Mouse (Mus musculus): Measurements from ENCODE around the gene Palm2. TPM values are rescaled to one million over a fixed set of nuclear protein-coding genes. Genes with fewer than 3 reads are reported as not detected.

The Palm2 gene
- polyA plus RNA-seq, 1 experiment from 2014 or later = 8.6 TPM

DNA sequence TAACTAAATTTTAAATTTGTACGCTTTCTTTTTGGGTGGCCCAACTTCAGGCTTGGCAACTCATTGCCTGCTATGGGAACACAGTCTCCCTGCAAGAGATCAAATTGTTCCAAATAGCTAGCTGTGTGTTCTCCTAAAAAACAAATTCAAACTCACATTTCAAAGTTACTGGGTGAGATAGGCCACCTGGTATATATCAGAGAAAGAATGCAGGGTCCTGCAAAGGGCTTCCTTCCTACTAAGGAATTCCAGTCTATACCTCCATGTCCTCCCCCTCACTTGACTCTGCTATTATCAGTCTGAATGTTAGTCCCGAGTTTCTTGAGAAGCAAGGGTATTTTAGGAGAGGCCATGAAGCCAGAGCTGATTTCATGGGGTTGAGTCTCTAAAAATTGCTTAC lies 81.3 kb downstream of the Palm2 start:
- 50% methylated on average over 2 of the region's 2 CpGs for WGBS

GRCm38 (mm10) chr4:57523456-57523855 lies 89.4 kb downstream of the Palm2 start:
- no peak overlapping the region for H3K9ac ChIP-seq
- no peak overlapping the region for H3K4me3 ChIP-seq
- H3K4me1 ChIP-seq = no peaks in the 10 kb centered on the region
- H3K36me3 ChIP-seq = no peaks in the 10 kb centered on the region
- WGBS = 93% methylated on average over 15 of the region's 15 CpGs
- no peaks in the 10 kb centered on the region for H3K27me3 ChIP-seq
- H3K27ac ChIP-seq = no peak overlapping the region
- H3K9me3 ChIP-seq = no peaks in the 10 kb centered on the region
- no peak overlapping the region for H3K4me2 ChIP-seq
- ATAC-seq (ENCODE audit: insufficient number of reproducible peaks, low FRiP score, low TSS enrichment, low read depth) = no peak

More for the DNA sequence above, 81.3 kb downstream of the Palm2 start:
- ATAC-seq (ENCODE audit: insufficient number of reproducible peaks, low FRiP score, low TSS enrichment, low read depth) = no peak
- no peak overlapping the region for H3K27ac ChIP-seq
- no peaks in the 10 kb centered on the region for H3K27me3 ChIP-seq
- no peaks in the 10 kb centered on the region for H3K4me1 ChIP-seq
- no peak overlapping the region for H3K4me3 ChIP-seq
- no peak overlapping the region for H3K9ac ChIP-seq
- H3K36me3 ChIP-seq = no peaks in the 10 kb centered on the region
- H3K9me3 ChIP-seq = no peaks in the 10 kb centered on the region
- no peak overlapping the region for H3K4me2 ChIP-seq

GRCm38 (mm10) chr4:57524461-57524860 lies 90.4 kb downstream of the Palm2 start:
- Histone ChIP-seq H3K27me3 (no peaks in the 10 kb centered on the region), H3K4me3 (no peak overlapping the region), H3K27ac (no peak overlapping the region), H3K9ac (no peak overlapping the region), H3K4me1 (peaks cover 1% of the 10 kb centered on the region; the same call in 1 of the 2 replicates), H3K9me3 (no peaks in the 10 kb centered on the region), H3K36me3 (no peaks in the 10 kb centered on the region), H3K4me2 (no peak overlapping the region)
- WGBS = 70% methylated on average over 3 of the region's 3 CpGs
- no peak for ATAC-seq (ENCODE audit: insufficient number of reproducible peaks, low FRiP score, low TSS enrichment, low read depth)

DNA sequence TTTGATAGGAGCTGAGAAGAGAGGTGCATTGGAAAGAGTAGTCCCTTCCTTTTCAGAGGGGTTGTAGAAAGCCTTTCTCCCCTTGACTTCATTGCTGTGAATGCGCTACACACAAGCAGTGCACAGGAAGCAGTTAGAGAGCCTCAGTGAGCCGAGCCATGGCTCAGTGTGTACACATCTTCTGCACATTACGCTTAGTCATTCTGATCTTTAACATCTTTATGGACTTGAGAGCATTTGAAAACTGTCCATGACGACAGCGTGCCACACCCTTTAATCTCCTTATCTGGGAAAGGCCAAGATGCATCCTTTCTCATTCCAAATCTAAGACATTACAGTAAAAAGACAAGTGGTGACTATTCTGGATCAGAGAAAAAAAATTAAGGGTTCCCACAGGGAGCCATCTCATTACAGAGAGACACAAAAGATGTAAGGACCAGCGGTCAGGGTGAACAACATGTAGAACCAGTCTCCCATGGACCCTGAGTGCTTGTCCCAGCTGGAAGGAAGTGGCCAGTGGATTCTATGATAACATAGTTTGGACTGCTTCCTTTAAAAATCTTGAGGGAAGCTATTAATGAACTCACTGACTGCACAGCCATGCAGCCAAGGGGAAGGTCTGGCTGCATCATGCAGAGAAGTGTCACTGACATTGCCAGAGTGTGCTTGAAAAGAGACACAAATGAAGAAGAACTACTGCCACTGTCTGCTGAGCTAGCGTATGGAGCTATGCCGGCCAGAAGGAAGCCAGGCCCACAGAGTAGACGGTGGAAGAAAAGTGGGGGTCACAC lies 91.4 kb downstream of the Palm2 start:
- Histone ChIP-seq H3K27ac (no peak overlapping the region), H3K4me2 (no peak overlapping the region), H3K9ac (no peak overlapping the region), H3K36me3 (no peaks in the 10 kb centered on the region), H3K9me3 (no peaks in the 10 kb centered on the region), H3K4me3 (no peak overlapping the region), H3K27me3 (no peaks in the 10 kb centered on the region), H3K4me1 (peaks cover 4% of the 10 kb centered on the region; the same call in 1 of the 2 replicates)
- 70% methylated on average over 9 of the region's 9 CpGs for WGBS
- ATAC-seq (ENCODE audit: insufficient number of reproducible peaks, low FRiP score, low TSS enrichment, low read depth) = no peak

GRCm38 (mm10) chr4:57528296-57528695 lies 94.2 kb downstream of the Palm2 start:
- peaks cover 4% of the 10 kb centered on the region; the same call in 1 of the 2 replicates for H3K4me1 ChIP-seq
- H3K27me3 ChIP-seq = no peaks in the 10 kb centered on the region
- no peak overlapping the region for H3K4me3 ChIP-seq
- no peak overlapping the region for H3K9ac ChIP-seq
- no peaks in the 10 kb centered on the region for H3K36me3 ChIP-seq
- H3K4me2 ChIP-seq = no peak overlapping the region
- H3K27ac ChIP-seq = no peak overlapping the region
- no peak for ATAC-seq (ENCODE audit: insufficient number of reproducible peaks, low FRiP score, low TSS enrichment, low read depth)
- H3K9me3 ChIP-seq = no peaks in the 10 kb centered on the region

DNA sequence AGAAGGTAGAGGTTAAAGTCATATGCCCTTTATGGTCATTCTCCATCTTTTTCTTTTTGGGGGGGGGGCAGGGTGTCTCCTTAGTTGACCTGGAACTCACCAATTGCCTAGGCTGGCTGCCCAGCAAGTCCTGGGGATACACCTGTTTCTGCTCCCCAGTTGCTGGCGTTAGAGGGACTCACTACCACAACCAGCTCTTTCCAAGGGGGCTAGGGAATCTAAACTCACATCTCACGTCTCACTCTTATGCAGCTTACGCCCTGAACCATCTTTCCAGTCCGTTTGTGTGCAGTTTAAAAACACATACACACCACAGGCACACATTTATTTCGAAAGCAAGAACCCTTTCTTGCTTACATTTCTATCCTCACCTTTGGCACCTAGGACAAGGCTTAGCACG lies 99.6 kb downstream of the Palm2 start:
- Histone ChIP-seq H3K27ac (no peak overlapping the region), H3K4me1 (peaks cover 14% of the 10 kb centered on the region; the same call in 1 of the 2 replicates), H3K9ac (no peak overlapping the region), H3K4me2 (no peak overlapping the region), H3K36me3 (no peaks in the 10 kb centered on the region), H3K27me3 (no peaks in the 10 kb centered on the region), H3K4me3 (no peak overlapping the region), H3K9me3 (no peaks in the 10 kb centered on the region)
- ATAC-seq (ENCODE audit: insufficient number of reproducible peaks, low FRiP score, low TSS enrichment, low read depth) = no peak
- WGBS = 78% methylated on average over 6 of the region's 6 CpGs

DNA sequence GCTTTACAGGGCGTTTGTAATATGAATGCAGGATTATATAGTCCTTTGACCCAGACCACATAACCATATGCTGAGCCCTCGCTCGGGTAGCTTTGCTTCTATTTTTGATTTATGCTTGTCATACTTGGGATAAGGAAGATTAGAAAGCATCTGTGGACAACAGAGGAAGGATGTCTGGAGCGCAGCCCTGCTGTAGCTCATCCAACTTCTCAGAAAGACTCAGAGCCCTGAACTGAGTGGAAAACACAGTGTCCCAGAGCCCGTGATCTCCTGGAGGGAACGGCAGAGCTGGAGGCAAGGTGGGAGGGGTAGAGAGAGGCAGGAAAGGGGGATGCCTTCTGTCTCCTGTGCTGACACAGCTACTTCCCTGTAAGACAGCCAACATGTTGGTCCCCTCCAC lies 100.2 kb downstream of the Palm2 start:
- WGBS = 47% methylated on average over 6 of the region's 6 CpGs
- no peaks in the 10 kb centered on the region for H3K36me3 ChIP-seq
- H3K9ac ChIP-seq = no peak overlapping the region
- H3K4me3 ChIP-seq = no peak overlapping the region
- H3K27me3 ChIP-seq = no peaks in the 10 kb centered on the region
- no peak overlapping the region for H3K27ac ChIP-seq
- no peak for ATAC-seq (ENCODE audit: insufficient number of reproducible peaks, low FRiP score, low TSS enrichment, low read depth)
- H3K4me1 ChIP-seq = peaks cover 14% of the 10 kb centered on the region; the same call in 1 of the 2 replicates
- H3K4me2 ChIP-seq = no peak overlapping the region
- no peaks in the 10 kb centered on the region for H3K9me3 ChIP-seq

GRCm38 (mm10) chr4:57535087-57535486 lies 101.0 kb downstream of the Palm2 start:
- no peaks in the 10 kb centered on the region for H3K27me3 ChIP-seq
- 88% methylated on average over 4 of the region's 4 CpGs for WGBS
- ATAC-seq (ENCODE audit: insufficient number of reproducible peaks, low FRiP score, low TSS enrichment, low read depth) = no peak

GRCm38 (mm10) chr4:57538029-57538688 lies 104.1 kb downstream of the Palm2 start:
- Histone ChIP-seq H3K9ac (no peak overlapping the region), H3K27me3 (no peaks in the 10 kb centered on the region), H3K4me2 (no peak overlapping the region), H3K4me3 (no peak overlapping the region), H3K36me3 (no peaks in the 10 kb centered on the region), H3K9me3 (no peaks in the 10 kb centered on the region), H3K4me1 (peaks cover 12% of the 10 kb centered on the region; the same call in 1 of the 2 replicates), H3K27ac (0 out of 2 replicates have a peak overlapping the region, but pooled peaks have one; percentile 11)
- WGBS = 18% methylated on average over 4 of the region's 4 CpGs
- 0 out of 2 replicates have a peak, but pooled peaks have one; percentile 30 for ATAC-seq (ENCODE audit: insufficient number of reproducible peaks, low FRiP score, low TSS enrichment, low read depth)

More at GRCm38 (mm10) chr4:57535087-57535486, 101.0 kb downstream of the Palm2 start:
- Histone ChIP-seq H3K4me1 (peaks cover 10% of the 10 kb centered on the region; the same call in 1 of the 2 replicates), H3K4me3 (no peak overlapping the region), H3K27ac (no peak overlapping the region), H3K4me2 (no peak overlapping the region), H3K9ac (no peak overlapping the region), H3K9me3 (no peaks in the 10 kb centered on the region), H3K36me3 (no peaks in the 10 kb centered on the region)

GRCm38 (mm10) chr4:57543692-57544256 lies 109.7 kb downstream of the Palm2 start:
- no peak overlapping the region for H3K4me3 ChIP-seq
- peak overlapping the region; percentile 82 for H3K27ac ChIP-seq
- 3% methylated on average over 6 of the region's 6 CpGs for WGBS
- H3K4me2 ChIP-seq = peak overlapping the region; percentile 24
- H3K4me1 ChIP-seq = peaks cover 21% of the 10 kb centered on the region
- no peaks in the 10 kb centered on the region for H3K27me3 ChIP-seq
- no peaks in the 10 kb centered on the region for H3K36me3 ChIP-seq
- no peak overlapping the region for H3K9ac ChIP-seq
- peak; percentile 75 for ATAC-seq (ENCODE audit: insufficient number of reproducible peaks, low FRiP score, low TSS enrichment, low read depth)
- no peaks in the 10 kb centered on the region for H3K9me3 ChIP-seq

- Histone ChIP-seq H3K27ac (no peak overlapping the region), H3K4me3 (no peak overlapping the region), H3K36me3 (no peaks in the 10 kb centered on the region), H3K4me1 (peaks cover 32% of the 10 kb centered on the region), H3K9ac (no peak overlapping the region), H3K27me3 (no peaks in the 10 kb centered on the region), H3K4me2 (no peak overlapping the region), H3K9me3 (no peaks in the 10 kb centered on the region)
- WGBS = 54% methylated on average over 7 of the region's 7 CpGs
- no peak for ATAC-seq (ENCODE audit: insufficient number of reproducible peaks, low FRiP score, low TSS enrichment, low read depth)
Measured at GRCm38 (mm10) chr4:57547785-57548184, 113.7 kb downstream of the Palm2 start.

DNA sequence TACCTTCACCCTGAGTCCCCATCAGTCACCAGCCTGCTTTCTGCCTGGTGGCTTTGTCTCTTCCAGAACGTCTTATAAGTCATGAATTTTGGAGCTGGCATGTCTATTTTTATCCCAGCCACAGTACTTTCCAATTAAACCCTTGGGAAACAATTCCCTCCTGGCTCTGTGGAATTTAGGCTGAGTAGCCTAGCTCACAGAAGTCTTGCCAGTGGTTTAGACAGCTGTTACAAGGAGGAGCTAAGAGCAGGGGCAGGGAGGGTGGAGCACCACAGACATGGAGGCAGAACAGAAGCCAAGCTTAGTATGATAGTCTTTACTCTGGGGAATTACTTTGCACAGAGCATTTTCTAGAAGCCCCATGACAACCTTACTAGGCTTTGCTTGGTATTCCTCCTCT lies 116.2 kb downstream of the Palm2 start:
- no peaks in the 10 kb centered on the region for H3K36me3 ChIP-seq
- WGBS = 10% methylated on average over 1 of the region's 1 CpGs
- no peak overlapping the region for H3K9ac ChIP-seq
- no peak overlapping the region for H3K27ac ChIP-seq
- H3K4me3 ChIP-seq = no peak overlapping the region
- no peak overlapping the region for H3K4me2 ChIP-seq
- H3K27me3 ChIP-seq = no peaks in the 10 kb centered on the region
- no peaks in the 10 kb centered on the region for H3K9me3 ChIP-seq
- H3K4me1 ChIP-seq = peaks cover 23% of the 10 kb centered on the region
- no peak for ATAC-seq (ENCODE audit: insufficient number of reproducible peaks, low FRiP score, low TSS enrichment, low read depth)

All from limb, embryonic 15.5 days (tissue).